In genomic region chr11:98982773-98983133, GRCm38 (mm10) we compare ENCODE assay signal across 8 mouse cellular contexts. TPM values are rescaled to one million over a fixed set of nuclear protein-coding genes. Genes with fewer than 3 reads are reported as not detected.
A peak's percentile ranks its signal among the peaks of the same experiment; 100 is the strongest.
DNase-seq lines count a peak whose midpoint lies in the region; ATAC-seq and TF ChIP-seq lines count a peak whose summit lies in the region.

Gene Gjd3 (minus strand): TSS chr11:98983016.

- no peak for DNase-seq in heart, postnatal 36 days
- DNase-seq in forebrain, postnatal 0 days: no peak
- no peak for DNase-seq in lung, postnatal 0 days (ENCODE audit: low spot score)
- no peak for DNase-seq in cerebellum, postnatal 36 days
- DNase-seq in adrenal gland, postnatal 4 days (ENCODE audit: low spot score in 2 of 2): no peak

- peaks cover 7% of the 10 kb centered on the region for H3K36me3 ChIP-seq in heart, embryonic 12.5 days
- H3K36me3 ChIP-seq in ES-Bruce4 (ENCODE audit: control insufficient read depth, insufficient read depth, low read length, poor library complexity, severe bottlenecking): no peaks in the 10 kb centered on the region
- H3K36me3 ChIP-seq in forebrain, postnatal 0 days (ENCODE audit: insufficient read depth): no peaks in the 10 kb centered on the region
- H3K36me3 ChIP-seq in lung, postnatal 0 days (ENCODE audit: insufficient read depth, low read length): no peaks in the 10 kb centered on the region

- TF ChIP-seq EP300 in ES-Bruce4 (IDR thresholded peaks at IDR 0.05; ENCODE audit: insufficient read depth, low read depth, low read length): no peak
- no peak for TF ChIP-seq EP300 in lung, postnatal 0 days (IDR thresholded peaks at IDR 0.05)

- 0 out of 2 replicates have a peak within 1 kb of the TSS, but pooled peaks have one; percentile 5 for H3K27ac ChIP-seq in heart, embryonic 12.5 days (ENCODE audit: poor library complexity, severe bottlenecking)
- no peak within 1 kb of the TSS for H3K27ac ChIP-seq in ES-Bruce4 (ENCODE audit: insufficient read depth, low read length)
- H3K27ac ChIP-seq in forebrain, postnatal 0 days (ENCODE audit: low read depth, low read length): peak within 1 kb of the TSS; percentile 86
- H3K27ac ChIP-seq in lung, postnatal 0 days (ENCODE audit: low read length): no peak within 1 kb of the TSS

- TF ChIP-seq CTCF in ES-Bruce4 (IDR thresholded peaks at IDR 0.05; ENCODE audit: low read depth, low read length): no peak
- TF ChIP-seq CTCF in forebrain, postnatal 0 days (IDR thresholded peaks at IDR 0.05; ENCODE audit: low read depth): no peak
- TF ChIP-seq CTCF in lung, postnatal 0 days (IDR thresholded peaks at IDR 0.05): no peak

- WGBS in heart, embryonic 12.5 days: under 1% methylated on average over 28 of the region's 28 CpGs
- 5% methylated on average over 26 of the region's 28 CpGs for WGBS in forebrain, postnatal 0 days
- WGBS in lung, postnatal 0 days: 3% methylated on average over 25 of the region's 28 CpGs

- H3K4me3 ChIP-seq in heart, embryonic 12.5 days: peak within 1 kb of the TSS; percentile 61
- H3K4me3 ChIP-seq in ES-Bruce4 (ENCODE audit: low read depth, low read length): peak within 1 kb of the TSS; percentile 60
- peak within 1 kb of the TSS; percentile 69 for H3K4me3 ChIP-seq in forebrain, postnatal 0 days (ENCODE audit: low read depth, low read length)
- H3K4me3 ChIP-seq in lung, postnatal 0 days (ENCODE audit: low read depth, low read length): peak within 1 kb of the TSS; percentile 55

- H3K9ac ChIP-seq in heart, embryonic 12.5 days: peak within 1 kb of the TSS; percentile 81
- peak within 1 kb of the TSS; percentile 43 for H3K9ac ChIP-seq in ES-Bruce4 (ENCODE audit: low read depth, poor library complexity, severe bottlenecking)
- peak within 1 kb of the TSS; percentile 73 for H3K9ac ChIP-seq in forebrain, postnatal 0 days
- H3K9ac ChIP-seq in lung, postnatal 0 days (replicated peaks; ENCODE audit: low read depth): no peak within 1 kb of the TSS

- peak; percentile 27; the same call in 1 of the 2 replicates for ATAC-seq in heart, embryonic 12.5 days (ENCODE audit: insufficient number of reproducible peaks, low FRiP score)
- ATAC-seq in forebrain, postnatal 0 days: no peak; the same call in 1 of the 2 replicates
- no peak for ATAC-seq in lung, postnatal 0 days
- ATAC-seq in megakaryocyte progenitor cell, adult 5-6 weeks (replicated peaks; ENCODE audit: poor library complexity): no peak; the same call in 1 of the 2 replicates

- no peak for TF ChIP-seq POLR2A in ES-Bruce4 (IDR thresholded peaks at IDR 0.05; ENCODE audit: insufficient read depth, low read length)

- intact Hi-C loops in heart, postnatal 36 days (cut with DNase I): loop anchor here (2.0 kb wide), 2 partner anchors 56 to 168 kb away; no protein-coding TSS in a partner anchor

- peaks cover 40% of the 10 kb centered on the region for H3K27me3 ChIP-seq in heart, embryonic 12.5 days (replicated peaks)
- H3K27me3 ChIP-seq in ES-Bruce4 (ENCODE audit: control insufficient read depth, insufficient read depth, low read length, poor library complexity, severe bottlenecking): no peaks in the 10 kb centered on the region
- no peaks in the 10 kb centered on the region for H3K27me3 ChIP-seq in forebrain, postnatal 0 days (ENCODE audit: insufficient read depth, low read length)
- H3K27me3 ChIP-seq in lung, postnatal 0 days (replicated peaks; ENCODE audit: insufficient read depth, low read length): no peaks in the 10 kb centered on the region; the same call in 1 of the 2 replicates

- H3K9me3 ChIP-seq in heart, embryonic 12.5 days (replicated peaks): no peaks in the 10 kb centered on the region
- H3K9me3 ChIP-seq in ES-Bruce4 (replicated peaks; ENCODE audit: control insufficient read depth, insufficient read depth, low read length, poor library complexity, severe bottlenecking): no peaks in the 10 kb centered on the region
- no peaks in the 10 kb centered on the region for H3K9me3 ChIP-seq in forebrain, postnatal 0 days (ENCODE audit: low read length)
- no peaks in the 10 kb centered on the region for H3K9me3 ChIP-seq in lung, postnatal 0 days (ENCODE audit: low read length)

- H3K4me2 ChIP-seq in heart, embryonic 12.5 days: peak within 1 kb of the TSS; percentile 99
- peak within 1 kb of the TSS; percentile 72 for H3K4me2 ChIP-seq in forebrain, postnatal 0 days (ENCODE audit: low read depth)
- peak within 1 kb of the TSS; percentile 98 for H3K4me2 ChIP-seq in lung, postnatal 0 days (replicated peaks; ENCODE audit: low read depth, low read length)

- H3K4me1 ChIP-seq in heart, embryonic 12.5 days (replicated peaks): peaks cover 43% of the 10 kb centered on the region
- H3K4me1 ChIP-seq in ES-Bruce4 (ENCODE audit: control insufficient read depth, insufficient read depth, low read length): peaks cover 3% of the 10 kb centered on the region
- H3K4me1 ChIP-seq in forebrain, postnatal 0 days (ENCODE audit: insufficient read depth): no peaks in the 10 kb centered on the region; the same call in 1 of the 2 replicates
- H3K4me1 ChIP-seq in lung, postnatal 0 days (ENCODE audit: insufficient read depth, low read depth, low read length): peaks cover 3% of the 10 kb centered on the region; the same call in 1 of the 2 replicates

RNA-seq across cellular contexts. Expression of gene Gjd3, which starts in this region (rescaled TPM):
- polyA plus RNA-seq in heart, embryonic 12.5 days (2016; fragmentation: Nextera tagmentation; extraction: Ambion mirVana): 3.5 and 3.9 TPM in 2 replicates
- under 1 TPM; 0.33 to 0.36 TPM for total RNA-seq in heart, postnatal 36 days (2021)
- polyA plus RNA-seq in ES-Bruce4 (2011; ENCODE audit: insufficient read depth, insufficient read length, low read depth, missing spikeins): not detected in 2 replicates
- total RNA-seq in forebrain, postnatal 0 days (2014; rRNA removed): 1.2 and 1.4 TPM in 2 replicates
- 2.0 and 2.7 TPM in 2 replicates for polyA plus RNA-seq in forebrain, postnatal 0 days (2015; fragmentation: Nextera tagmentation; extraction: Ambion mirVana)
- 0.56 and 1.0 TPM in 2 replicates for polyA plus RNA-seq in lung, postnatal 0 days (2015; fragmentation: Nextera tagmentation; extraction: Ambion mirVana)
- total RNA-seq in adrenal gland, postnatal 4 days (2021): 1 to 10 TPM in 1 of 2 experiments, under 1 TPM in 1; 0.50 to 1.0 TPM
- not detected in 2 replicates for total RNA-seq in megakaryocyte progenitor cell, adult 5-6 weeks (2015)
- total RNA-seq in megakaryocyte progenitor cell, adult 5-6 weeks (2017): not detected in 2 replicates

Comparison
In these comparisons a context has a peak if more than half of its experiments do, and no peak if none do; other contexts are left out.
1. H3K27ac ChIP-seq: peak in heart, embryonic 12.5 days (single experiment) and forebrain, postnatal 0 days (single experiment); none in ES-Bruce4 (single experiment) and lung, postnatal 0 days (single experiment).
2. Peak in every context shown above with its lines, with median percentiles within 50 percentile points of each other: H3K4me2 ChIP-seq and H3K4me3 ChIP-seq.